Mouse (Mus musculus): ENCODE results near the gene A430089I19Rik. TPM values are rescaled to one million over a fixed set of nuclear protein-coding genes. Genes with fewer than 3 reads are reported as not detected.
"Not testable (repeated sequence)": the region's sequence is repeated elsewhere in the genome, so short reads cannot be mapped to it uniquely, and the experiment has no call there.

Gene A430089I19Rik
- not detected in 2 replicates for polyA plus RNA-seq (2014; fragmentation: Nextera tagmentation; extraction: Ambion mirVana)

DNA sequence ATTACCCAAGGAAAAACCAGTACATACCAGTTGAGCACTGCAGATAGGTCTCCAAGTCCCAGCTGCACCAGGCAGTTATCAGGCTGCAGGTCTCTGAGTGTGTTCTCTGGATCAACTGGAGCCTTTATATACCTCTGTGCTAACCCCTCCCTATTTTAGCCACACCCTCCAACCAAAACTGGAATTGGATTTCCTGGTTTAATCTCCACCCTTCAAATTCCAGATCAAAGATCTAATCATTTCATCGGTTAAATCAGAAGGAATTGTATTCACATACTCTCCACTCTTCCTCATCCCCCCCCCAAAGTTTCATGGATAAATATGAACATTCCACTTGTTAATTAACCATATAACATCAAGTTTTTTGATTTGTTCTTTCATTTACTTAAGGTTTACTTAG lies at the start of gene A430089I19Rik:
TSS of gene A430089I19Rik (minus strand) at position 101 of the 400 bp plus-strand sequence.
- not testable (repeated sequence) for H3K9ac ChIP-seq (ENCODE audit: low read length); H3K4me3 ChIP-seq (ENCODE audit: low read depth, low read length); H3K4me2 ChIP-seq (ENCODE audit: low read depth, severe bottlenecking); H3K9me3 ChIP-seq (ENCODE audit: control insufficient read depth, low read length); H3K36me3 ChIP-seq (ENCODE audit: control insufficient read depth, insufficient read depth, low read length); H3K27ac ChIP-seq (replicated peaks; ENCODE audit: low read depth, low read length); ATAC-seq (ENCODE audit: insufficient number of reproducible peaks, low FRiP score, low TSS enrichment, low read depth); DNase-seq (ENCODE audit: low spot score); H3K27me3 ChIP-seq (ENCODE audit: control insufficient read depth, insufficient read depth, low read length); H3K4me1 ChIP-seq (ENCODE audit: control insufficient read depth, insufficient read depth, low read length)
- 92% methylated on average over 1 of the region's 1 CpGs for WGBS

DNA sequence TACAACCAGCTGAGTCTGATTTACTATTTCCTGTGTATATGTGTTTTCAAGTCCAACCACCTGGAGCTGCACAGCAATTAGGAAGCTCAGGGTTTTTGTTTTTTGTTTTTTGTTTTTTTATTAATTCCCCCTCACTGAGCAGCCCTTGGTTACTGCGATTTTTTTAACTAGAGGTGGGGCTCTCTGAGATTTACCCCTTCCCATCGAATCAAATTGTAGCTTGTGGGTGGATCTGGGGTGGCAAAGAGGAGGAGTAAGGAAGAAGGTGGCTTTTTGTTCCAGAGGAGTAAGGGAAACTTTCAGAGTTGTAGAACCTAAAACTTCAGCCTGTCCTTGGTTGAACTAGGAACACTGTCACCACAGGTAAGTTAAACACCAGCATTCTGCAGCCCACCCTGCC lies 32.9 kb upstream of the A430089I19Rik start, which contains the start of gene AA792892:
TSS of gene AA792892 (plus strand) at position 301 of the 400 bp plus-strand sequence.
- not testable (repeated sequence) for H3K9ac ChIP-seq (ENCODE audit: low read length); H3K4me3 ChIP-seq (ENCODE audit: low read depth, low read length); H3K27ac ChIP-seq (replicated peaks; ENCODE audit: low read depth, low read length); DNase-seq (ENCODE audit: low spot score); H3K27me3 ChIP-seq (ENCODE audit: control insufficient read depth, insufficient read depth, low read length); H3K36me3 ChIP-seq (ENCODE audit: control insufficient read depth, insufficient read depth, low read length); H3K4me1 ChIP-seq (ENCODE audit: control insufficient read depth, insufficient read depth, low read length); ATAC-seq (ENCODE audit: insufficient number of reproducible peaks, low FRiP score, low TSS enrichment, low read depth); H3K9me3 ChIP-seq (ENCODE audit: control insufficient read depth, low read length); H3K4me2 ChIP-seq (ENCODE audit: low read depth, severe bottlenecking)
- WGBS = no CpG with 5 or more reads among the region's 2 CpGs

DNA sequence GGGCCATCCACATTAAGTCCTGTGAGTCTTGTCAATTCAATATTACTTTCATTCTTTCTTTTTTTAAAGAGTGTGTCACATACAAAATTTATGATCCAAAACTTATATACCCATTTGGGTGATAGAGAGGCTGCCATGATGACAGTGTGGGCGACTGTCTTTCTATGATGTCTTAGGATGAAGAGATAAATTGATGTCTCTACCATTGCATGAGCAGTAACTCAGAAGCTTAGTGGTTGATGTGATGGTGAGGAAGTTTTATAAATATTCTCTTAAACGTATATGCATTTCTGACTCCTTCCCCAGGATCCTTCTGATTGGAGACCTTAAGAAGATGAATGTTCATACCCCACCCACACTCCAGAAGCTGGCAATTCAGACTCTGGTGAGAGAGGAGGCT lies 7.5 kb upstream of the A430089I19Rik start, which contains the start of gene Gm6502:
TSS of gene Gm6502 (plus strand) at position 301 of the 400 bp plus-strand sequence.
- WGBS = no CpG with 5 or more reads among the region's 2 CpGs

More for the DNA sequence above, 7.5 kb upstream of the A430089I19Rik start, which contains the start of gene Gm6502:
- not testable (repeated sequence) for H3K9ac ChIP-seq (ENCODE audit: low read length); H3K4me1 ChIP-seq (ENCODE audit: control insufficient read depth, insufficient read depth, low read length); ATAC-seq (ENCODE audit: insufficient number of reproducible peaks, low FRiP score, low TSS enrichment, low read depth); H3K27me3 ChIP-seq (ENCODE audit: control insufficient read depth, insufficient read depth, low read length); H3K4me2 ChIP-seq (ENCODE audit: low read depth, severe bottlenecking); H3K36me3 ChIP-seq (ENCODE audit: control insufficient read depth, insufficient read depth, low read length); DNase-seq (ENCODE audit: low spot score); H3K4me3 ChIP-seq (ENCODE audit: low read depth, low read length); H3K9me3 ChIP-seq (ENCODE audit: control insufficient read depth, low read length); H3K27ac ChIP-seq (replicated peaks; ENCODE audit: low read depth, low read length)

Other genes starting within 250 kb of the A430089I19Rik start
- gene BC061212, start 236.3 kb downstream of the A430089I19Rik start, polyA plus RNA-seq (2014; fragmentation: Nextera tagmentation; extraction: Ambion mirVana) = not detected in 2 replicates
- not detected in 2 replicates for gene Gm6351, start 230.4 kb downstream of the A430089I19Rik start, polyA plus RNA-seq (2014; fragmentation: Nextera tagmentation; extraction: Ambion mirVana)
- not detected in 2 replicates for gene Gm3106, start 88.8 kb downstream of the A430089I19Rik start, polyA plus RNA-seq (2014; fragmentation: Nextera tagmentation; extraction: Ambion mirVana)
- not detected in 2 replicates for gene Gm6502, start 7.6 kb upstream of the A430089I19Rik start, polyA plus RNA-seq (2014; fragmentation: Nextera tagmentation; extraction: Ambion mirVana)
- not detected in 2 replicates for gene AA792892, start 33.0 kb upstream of the A430089I19Rik start, polyA plus RNA-seq (2014; fragmentation: Nextera tagmentation; extraction: Ambion mirVana)
- gene Gm7682, start 139.0 kb upstream of the A430089I19Rik start, polyA plus RNA-seq (2014; fragmentation: Nextera tagmentation; extraction: Ambion mirVana) = not detected in 2 replicates
- gene Gm3139, start 219.5 kb upstream of the A430089I19Rik start, polyA plus RNA-seq (2014; fragmentation: Nextera tagmentation; extraction: Ambion mirVana) = not detected in 2 replicates